Mouse (Mus musculus): ENCODE measurements at regions not wholly inside any gene's neighbourhood (a gene's known extent, or its start where the extent isn't known, plus 50 kb on each side); places are given as distances from the start of the nearest gene placed in this dataset.

DNA sequence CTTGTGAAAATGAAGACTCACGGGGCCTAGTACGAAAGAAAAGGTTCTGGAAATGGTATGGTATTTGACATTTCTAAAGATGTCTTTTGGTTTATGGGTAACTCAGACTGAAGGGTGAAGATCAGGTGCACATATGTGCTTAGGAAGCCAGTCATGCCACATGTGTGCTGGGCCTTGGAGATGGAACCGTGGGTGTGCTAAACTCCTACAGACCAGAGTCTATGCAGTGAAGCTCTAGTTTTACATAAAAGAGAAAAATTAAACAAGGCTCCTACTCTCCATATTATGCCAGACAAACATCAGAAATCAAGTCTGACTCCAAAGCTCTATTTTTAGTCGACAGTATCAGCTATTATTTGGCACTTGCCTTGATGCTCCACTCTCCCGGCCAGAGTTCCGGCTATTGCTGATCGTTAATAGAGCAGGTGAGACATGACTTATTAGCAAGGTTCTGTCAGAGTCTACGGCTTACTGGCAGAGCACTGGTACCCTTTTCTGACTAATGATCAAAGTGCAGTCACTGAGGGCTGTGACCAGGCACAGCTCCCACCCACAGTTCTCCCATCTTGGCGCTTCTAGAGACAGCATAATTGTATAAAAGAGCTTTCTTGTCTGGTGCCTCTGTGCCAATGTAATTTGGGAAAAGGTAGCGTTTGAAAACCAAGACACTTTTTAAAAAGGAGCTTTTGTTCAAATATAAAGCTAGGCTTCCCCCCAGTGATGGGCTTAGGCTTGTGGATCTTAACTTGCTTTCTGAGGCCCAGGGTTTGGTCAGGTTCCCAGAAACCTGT, 119.2 kb upstream of the Ccdc122 start:
- DNase-seq (ENCODE audit: low read depth) = no peak

- no peak for DNase-seq (ENCODE audit: low read depth)
Observed at GRCm38 (mm10) chr14:76913850-76914249, 122.7 kb upstream of the Ccdc122 start.

DNA sequence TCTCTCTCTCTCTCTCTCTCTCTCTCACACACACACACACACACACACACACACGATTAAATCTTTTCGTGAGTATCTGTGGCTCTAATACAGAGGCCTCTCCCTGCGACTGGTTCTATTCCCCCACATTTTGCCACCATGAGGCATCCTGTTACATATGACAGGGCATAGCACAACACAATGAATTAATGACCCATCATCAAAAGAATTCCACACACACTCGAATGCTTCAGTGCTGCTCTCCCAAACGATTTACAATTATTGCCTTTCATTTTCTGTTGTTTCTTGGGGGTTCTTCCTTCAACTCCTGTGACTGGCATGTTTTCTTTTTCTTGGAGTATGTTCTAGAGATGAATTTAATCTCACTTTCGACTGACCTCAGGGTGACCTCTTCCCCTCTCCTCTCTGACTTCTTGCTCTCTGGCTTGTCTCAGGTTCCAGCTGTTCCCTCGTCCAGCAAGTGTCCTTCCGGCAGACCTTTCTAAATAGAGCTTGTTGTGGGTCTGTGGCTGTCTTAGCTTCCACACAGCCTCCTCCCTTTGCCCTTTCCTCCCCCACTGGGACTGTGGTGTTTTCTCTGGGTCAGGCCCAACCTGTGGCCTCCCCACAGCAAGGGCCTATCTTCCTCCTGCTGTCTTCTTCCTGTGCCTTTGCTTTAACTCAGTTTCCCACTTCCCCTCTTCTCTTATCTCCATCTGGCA, 124.1 kb upstream of the Ccdc122 start:
- DNase-seq (ENCODE audit: low read depth) = no peak

- DNase-seq (ENCODE audit: low read depth) = no peak
Observed at GRCm38 (mm10) chr14:76911271-76911670, 125.3 kb upstream of the Ccdc122 start.

DNA sequence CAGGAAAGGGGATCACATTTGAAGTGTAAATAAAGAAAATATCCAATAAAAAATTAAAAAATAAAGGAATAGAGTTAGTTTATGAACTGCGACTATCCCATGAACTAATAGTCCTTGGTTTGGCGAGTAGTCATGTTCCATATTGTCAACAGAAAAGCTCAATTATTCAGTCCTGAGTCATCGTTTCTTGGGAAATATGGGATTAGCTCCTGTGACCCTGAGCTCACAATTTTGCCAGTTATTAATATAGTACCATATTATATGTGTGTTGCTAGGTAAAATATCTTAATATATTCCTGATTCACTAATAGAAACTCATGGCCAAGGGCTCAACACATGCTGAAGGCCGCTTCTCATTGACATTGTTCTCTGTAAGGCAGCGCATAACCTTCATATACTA, 126.4 kb upstream of the Ccdc122 start:
- no peak for DNase-seq (ENCODE audit: low read depth)

- DNase-seq (ENCODE audit: low read depth) = no peak
Observed at GRCm38 (mm10) chr14:76907941-76908340, 128.6 kb upstream of the Ccdc122 start.

GRCm38 (mm10) chr14:76902962-76903757, 133.4 kb upstream of the Ccdc122 start:
- DNase-seq (ENCODE audit: low read depth) = no peak

- DNase-seq (ENCODE audit: low read depth) = peak; percentile 60
Observed at GRCm38 (mm10) chr14:76901490-76901889, 135.1 kb upstream of the Ccdc122 start.

GRCm38 (mm10) chr14:76899331-76899730, 137.2 kb upstream of the Ccdc122 start:
- DNase-seq (ENCODE audit: low read depth) = no peak

DNA sequence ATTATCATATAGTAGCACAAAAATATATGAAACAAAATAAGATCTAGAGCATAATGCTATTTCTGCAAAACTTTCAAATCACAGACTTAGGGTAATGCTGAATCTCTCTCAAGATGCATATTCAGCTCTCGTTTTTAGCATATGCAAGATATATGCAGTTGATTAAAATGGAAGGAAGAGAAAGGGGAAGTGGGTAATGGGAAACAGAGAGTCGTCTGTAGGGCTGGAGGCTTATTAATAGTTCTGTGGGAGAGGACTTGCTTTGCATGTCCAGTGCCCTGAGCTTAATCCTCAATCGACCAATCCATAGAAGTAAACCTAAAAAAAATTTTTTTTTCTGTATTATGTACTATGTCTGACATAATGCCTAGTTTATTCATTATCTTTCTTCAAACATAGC, 148.9 kb upstream of the Ccdc122 start:
- no peak for DNase-seq (ENCODE audit: low read depth)

DNA sequence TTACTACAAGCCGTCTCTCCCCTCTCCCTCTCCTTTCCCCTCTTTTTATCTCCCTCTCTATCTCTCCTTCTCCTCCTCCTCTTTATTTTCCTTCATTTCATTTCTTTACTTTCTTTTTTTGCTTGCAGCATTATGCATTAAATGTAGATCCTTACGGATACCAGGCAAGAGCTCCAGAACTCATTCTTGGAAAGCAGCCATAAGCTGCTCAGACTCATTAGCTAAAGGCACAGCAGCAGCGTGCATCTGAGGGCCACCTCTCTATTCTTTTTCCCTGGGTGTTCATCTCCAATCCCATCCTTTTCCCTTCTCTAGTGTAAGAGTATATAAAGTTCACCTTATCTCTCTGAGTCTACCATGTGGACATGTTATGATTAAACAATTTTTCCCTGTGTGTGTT, 149.4 kb upstream of the Ccdc122 start:
- no peak for DNase-seq (ENCODE audit: low read depth)

DNA sequence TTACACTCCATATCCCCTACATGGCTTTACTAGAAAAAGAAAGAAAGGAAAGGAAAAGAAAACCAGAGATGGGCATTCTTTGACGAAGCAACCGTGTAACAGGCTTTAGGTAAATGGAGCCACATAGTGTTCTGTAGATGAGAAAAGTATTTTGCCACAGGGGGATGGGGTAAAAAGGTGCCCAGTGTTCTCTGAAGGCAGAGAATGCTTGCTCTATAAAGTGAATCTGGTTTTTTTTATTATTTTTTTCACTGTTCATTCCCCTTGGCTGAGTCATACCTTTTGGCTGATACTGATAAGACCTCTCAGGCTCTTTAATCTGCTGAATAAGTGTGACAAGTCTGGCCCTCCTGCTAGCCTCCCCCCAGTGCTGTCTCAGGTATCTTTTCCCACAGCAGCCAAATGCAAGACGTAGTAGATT, 153.3 kb upstream of the Ccdc122 start:
- DNase-seq (ENCODE audit: low read depth) = no peak

GRCm38 (mm10) chr14:76882711-76883171, 153.8 kb upstream of the Ccdc122 start:
- no peak for DNase-seq (ENCODE audit: low read depth)

DNA sequence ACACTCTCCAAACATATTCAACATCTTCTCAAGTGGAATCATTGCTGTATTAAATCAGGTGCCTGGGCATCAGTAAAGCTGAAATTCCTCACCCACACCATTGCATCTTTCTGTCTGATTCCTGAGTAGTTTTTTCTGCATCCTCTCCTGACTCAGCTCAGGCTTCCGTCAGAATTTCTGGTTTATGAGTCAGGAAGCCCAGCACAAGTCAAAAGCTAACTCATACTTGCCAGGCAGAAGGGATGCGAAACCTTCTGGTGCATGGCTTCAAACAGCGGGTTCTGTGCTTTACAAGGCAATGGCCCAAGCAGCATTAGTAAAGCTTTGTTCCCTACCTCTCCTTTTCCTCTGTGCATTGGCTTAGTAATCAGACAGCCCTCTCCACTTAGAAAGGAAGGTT, 155.7 kb upstream of the Ccdc122 start:
- DNase-seq (ENCODE audit: low read depth) = no peak

DNA sequence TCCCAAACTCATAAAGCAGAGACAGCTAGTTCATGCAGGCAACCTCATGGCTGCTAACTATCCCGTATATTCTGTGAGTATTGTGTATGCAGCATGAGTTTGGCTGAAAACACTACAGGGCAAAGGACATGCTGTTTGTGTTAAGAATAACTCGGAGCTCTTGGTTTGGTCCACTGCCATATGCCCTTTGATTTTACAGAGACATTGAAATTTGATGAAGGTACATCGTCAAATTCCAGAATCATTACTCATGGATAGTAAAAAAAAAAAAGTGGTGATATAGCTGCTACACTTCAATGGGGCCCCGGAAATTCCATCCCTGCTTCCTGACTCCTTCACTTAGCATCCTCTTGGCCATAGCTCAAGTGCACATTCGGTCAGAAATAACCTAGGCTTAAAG, 159.3 kb upstream of the Ccdc122 start:
- DNase-seq (ENCODE audit: low read depth) = no peak

DNA sequence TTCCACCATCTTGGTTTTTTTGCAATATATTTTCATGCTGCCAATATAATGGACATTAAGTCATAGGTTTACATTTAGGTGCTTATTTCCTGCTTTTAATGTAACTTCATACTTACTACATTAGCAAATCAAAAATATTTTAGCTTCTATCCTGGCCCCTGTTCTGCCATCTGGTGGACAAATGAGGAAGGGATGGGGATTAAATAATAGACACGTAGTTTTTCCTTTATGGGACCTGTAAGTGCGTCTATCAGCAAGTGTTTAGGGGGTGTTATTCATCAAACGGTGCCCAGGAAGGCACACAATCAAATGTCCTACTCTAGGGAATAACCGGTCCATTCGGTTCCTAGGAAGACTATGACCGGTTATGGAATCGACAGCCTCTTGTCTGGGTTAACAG, 160.6 kb upstream of the Ccdc122 start:
- DNase-seq (ENCODE audit: low read depth) = no peak

DNA sequence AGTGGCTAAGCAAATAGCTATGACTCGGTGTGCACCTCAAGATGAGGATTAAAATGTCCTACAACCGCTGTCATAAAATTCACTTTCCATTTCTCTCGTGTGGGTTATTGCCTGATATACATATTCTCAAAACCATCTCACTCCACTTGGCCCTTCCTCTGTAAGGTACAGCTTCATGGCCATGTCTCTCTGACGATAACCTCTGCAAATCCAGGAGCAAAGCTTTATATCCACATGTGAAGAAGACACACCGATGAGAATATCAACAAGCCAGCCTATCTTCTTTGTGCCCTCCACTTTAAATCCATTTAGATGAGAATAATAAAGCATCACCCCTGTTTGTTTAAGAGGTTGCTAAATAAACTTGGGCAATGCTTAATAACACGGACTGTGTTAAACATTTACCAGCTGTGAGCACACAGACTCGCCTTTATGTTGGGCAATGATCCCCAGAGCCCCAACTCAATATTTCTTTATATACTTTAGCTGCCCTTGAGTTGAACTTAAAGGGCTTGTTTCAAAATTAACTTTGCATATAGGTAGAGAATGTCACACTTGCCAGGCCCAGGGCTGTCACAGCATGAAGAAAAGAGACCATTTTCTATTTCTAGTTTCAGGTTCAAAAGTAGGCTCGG, 161.2 kb upstream of the Ccdc122 start:
- no peak for DNase-seq (ENCODE audit: low read depth)

DNA sequence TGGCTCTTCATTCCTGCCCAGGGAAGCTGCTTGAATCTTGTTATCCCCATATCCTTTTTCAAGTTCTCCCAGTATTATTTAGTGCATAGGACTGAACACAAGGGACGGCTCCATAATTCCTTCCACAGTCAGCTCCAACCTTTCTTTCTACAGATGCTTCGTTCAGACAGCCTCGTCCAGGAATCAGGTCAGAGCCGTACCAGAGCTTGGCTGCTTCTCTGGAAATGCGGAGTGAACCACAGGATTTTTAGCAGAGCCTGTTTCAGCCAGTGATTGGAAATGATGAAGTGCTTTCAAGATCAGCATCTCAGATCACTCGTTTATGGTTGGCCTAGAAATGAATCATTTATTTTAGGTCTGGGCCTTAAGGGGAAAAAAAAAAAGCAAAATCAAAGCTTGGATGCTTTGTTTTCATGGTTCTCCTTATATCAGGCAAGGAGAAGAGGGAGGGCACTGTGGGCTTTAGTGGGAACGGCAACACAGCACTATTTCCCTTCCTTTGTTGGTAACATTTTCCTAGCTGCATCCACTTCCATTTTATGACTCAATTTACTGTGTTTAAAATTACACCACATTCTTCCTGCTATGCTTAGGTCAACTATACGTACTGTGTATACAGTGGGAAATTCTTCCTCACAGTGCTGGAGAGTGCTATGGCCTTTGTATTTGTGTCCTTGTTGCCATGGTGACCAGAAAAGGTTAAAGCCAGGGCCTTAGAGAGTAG, 161.9 kb upstream of the Ccdc122 start:
- no peak for DNase-seq (ENCODE audit: low read depth)

DNA sequence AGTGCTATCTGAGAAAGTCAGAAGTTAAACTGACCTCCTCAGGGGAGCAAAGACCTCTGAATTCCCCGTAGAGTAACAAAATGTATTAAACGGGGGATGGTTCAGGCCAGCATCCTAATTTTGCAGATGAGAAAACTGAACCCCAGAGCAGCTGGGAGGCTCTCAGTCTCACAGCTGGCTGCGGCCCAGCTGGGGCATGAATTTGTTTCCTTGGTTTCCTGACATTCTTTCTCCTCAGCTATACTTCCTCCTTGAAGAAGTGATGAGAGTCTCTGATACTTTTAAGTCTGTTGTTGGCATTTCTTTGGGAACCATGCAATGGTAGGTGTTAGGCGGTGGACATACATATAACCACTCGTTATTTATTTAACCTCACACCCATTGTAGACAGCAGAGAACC, 162.9 kb upstream of the Ccdc122 start:
- DNase-seq (ENCODE audit: low read depth) = no peak

GRCm38 (mm10) chr14:76872976-76873375, 163.6 kb upstream of the Ccdc122 start:
- no peak for DNase-seq (ENCODE audit: low read depth)

GRCm38 (mm10) chr14:76872510-76872909, 164.1 kb upstream of the Ccdc122 start:
- DNase-seq (ENCODE audit: low read depth) = no peak
